Mouse (Mus musculus) liver, embryonic 11.5 days (tissue): Measurements from ENCODE around the gene Cask. TPM values are rescaled to one million over a fixed set of nuclear protein-coding genes. Genes with fewer than 3 reads are reported as not detected.

ENCODE experiments used
- ATAC-seq: fragments of 200-750 bp; cut with Nextera tagmentation; replicated peaks from 2 replicates; pipeline ENCODE4 v1.8.0; 2017; ENCODE audit warnings: moderate number of reproducible peaks, mild to moderate bottlenecking, moderate TSS enrichment, moderate library complexity; ENCODE audit not compliant: low FRiP score
- DNase-seq: peaks from one replicate; pipeline ENCODE4 v3.0.0-alpha.2; 2017; ENCODE audit warnings: low spot score
- H3K27ac ChIP-seq: fragments of 300-500 bp; sonication (generic); 2 replicates; pipeline ENCODE4 v1.5.1; 2014; ENCODE audit warnings: mild to moderate bottlenecking, low read depth, low read length, control low read depth
- H3K27me3 ChIP-seq: fragments of 300-500 bp; sonication (generic); replicated peaks from 2 replicates; pipeline ENCODE4 v1.6.1; 2014; ENCODE audit warnings: low read length, mixed read lengths; ENCODE audit not compliant: control insufficient read depth, insufficient read depth
- H3K36me3 ChIP-seq: fragments of 300-500 bp; sonication (generic); 2 replicates; pipeline ENCODE4 v1.6.1; 2014; ENCODE audit warnings: mild to moderate bottlenecking, low read length, moderate library complexity, mixed read lengths; ENCODE audit not compliant: control insufficient read depth, insufficient read depth
- H3K4me1 ChIP-seq: fragments of 300-500 bp; sonication (generic); replicated peaks from 2 replicates; pipeline ENCODE4 v1.6.1; 2014; ENCODE audit warnings: low read length, mixed read lengths; ENCODE audit not compliant: control insufficient read depth, insufficient read depth
- H3K4me2 ChIP-seq: fragments of 300-500 bp; sonication (generic); 2 replicates; pipeline ENCODE4 v1.6.1; 2014; ENCODE audit warnings: mild to moderate bottlenecking, control low read depth, moderate library complexity
- H3K4me3 ChIP-seq: fragments of 300-500 bp; sonication (generic); 2 replicates; pipeline ENCODE4 v1.5.1; 2014; ENCODE audit warnings: low read depth, low read length, control low read depth
- H3K9ac ChIP-seq: fragments of 300-500 bp; sonication (generic); 2 replicates; pipeline ENCODE4 v1.6.1; 2014; ENCODE audit warnings: low read depth, low read length, control low read depth
- H3K9me3 ChIP-seq: fragments of 300-500 bp; sonication (generic); 2 replicates; pipeline ENCODE4 v1.6.1; 2016; ENCODE audit warnings: low read length, inconsistent platforms, mixed read lengths; ENCODE audit not compliant: control insufficient read depth
- WGBS: fragments of 180-500 bp; shearing (Covaris S2); extraction: QIAGEN DNeasy Blood & Tissue Kit; methylation state at CpG from one replicate; pipeline ENCODE4 v1.1.7; 2014; 5-methylcytosine and 5-hydroxymethylcytosine counted together
- microRNA-seq: library from miRNA; unstranded; fragments of <30 nt; microRNA quantifications from one replicate; pipeline ENCODE4, GENCODE M21; 2017; ENCODE audit warnings: borderline number of aligned reads
- polyA plus RNA-seq: library from polyadenylated mRNA; unstranded; fragments of >200 nt; fragmentation: Nextera tagmentation; extraction: Ambion mirVana; gene quantifications from 2 replicates; pipeline ENCODE4 v1.2.1, GENCODE M21; 2014

Cask gene
- polyA plus RNA-seq, 1 experiment from 2014 or later = 3.5 TPM

DNA sequence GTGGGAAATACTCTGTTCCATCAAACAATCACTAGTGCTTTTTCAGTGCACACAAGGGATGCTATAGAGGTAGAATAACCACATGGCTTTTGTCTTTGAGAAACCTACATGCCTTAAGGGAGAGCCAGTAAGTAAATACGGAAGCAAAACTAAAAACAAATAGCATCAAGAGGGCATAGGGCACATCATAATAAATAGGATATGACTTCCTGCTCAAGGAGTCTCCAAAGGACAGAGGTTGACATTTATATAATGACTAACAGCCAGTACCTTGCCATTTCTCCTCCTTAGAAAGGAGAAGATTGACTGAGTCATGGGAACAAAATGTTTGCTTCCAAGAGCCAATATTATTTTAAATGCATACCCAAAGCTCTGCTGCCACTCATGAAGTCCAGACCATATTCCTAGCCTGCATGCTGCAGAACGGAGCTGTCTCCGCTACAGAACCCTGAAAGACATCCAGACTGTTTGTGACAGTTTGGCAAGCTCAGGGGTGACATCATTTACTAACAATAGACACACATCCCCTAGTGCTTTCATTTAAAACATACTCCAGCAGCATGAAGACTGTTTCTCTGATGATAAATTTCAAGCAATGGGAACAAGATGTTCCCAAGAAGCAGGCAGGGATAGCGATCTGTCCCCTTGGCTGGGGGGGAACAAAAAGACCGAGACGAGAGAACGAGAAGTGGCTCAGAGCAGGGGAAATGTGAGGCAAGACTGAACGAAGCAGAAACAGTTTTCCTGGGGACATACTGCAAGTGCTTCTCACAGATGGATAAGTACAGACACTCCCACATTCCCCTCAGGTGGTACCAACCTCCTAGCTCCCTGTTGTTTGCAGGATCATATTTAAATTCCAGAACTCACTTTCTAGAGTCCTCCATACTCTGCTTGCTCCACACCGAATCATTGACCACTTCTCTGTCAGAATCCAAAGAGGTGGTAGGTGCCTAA lies 381.7 kb downstream of the Cask start:
- 65% methylated on average over 9 of the region's 9 CpGs for WGBS
- Histone ChIP-seq H3K36me3 (no peaks in the 10 kb centered on the region), H3K4me2 (no peak overlapping the region), H3K9ac (no peak overlapping the region), H3K27me3 (no peaks in the 10 kb centered on the region; the same call in 1 of the 2 replicates), H3K9me3 (no peaks in the 10 kb centered on the region), H3K4me3 (no peak overlapping the region), H3K4me1 (no peaks in the 10 kb centered on the region), H3K27ac (no peak overlapping the region)
- ATAC-seq (no peak), DNase-seq (no peak)

- DNase-seq = no peak
- Histone ChIP-seq H3K27ac (no peak overlapping the region), H3K9me3 (no peaks in the 10 kb centered on the region), H3K27me3 (no peaks in the 10 kb centered on the region; the same call in 1 of the 2 replicates), H3K4me3 (no peak overlapping the region), H3K4me2 (no peak overlapping the region), H3K9ac (no peak overlapping the region), H3K4me1 (no peaks in the 10 kb centered on the region), H3K36me3 (no peaks in the 10 kb centered on the region)
- WGBS = 81% methylated on average over 6 of the region's 6 CpGs
- ATAC-seq = no peak
Observed at GRCm38 (mm10) chrX:13467121-13467571, 384.0 kb downstream of the Cask start.

Small RNA genes lying within 50 kb of the gene (microRNA-seq; reads per million reads assigned to microRNA genes)
- gene Gm25246 = not detected

Other genes starting within 250 kb of the Cask start
- gene Gpr34, start 219.3 kb downstream of the Cask start, polyA plus RNA-seq = 0.47 and 0.67 TPM in 2 replicates
- 0.49 TPM in 1 of 2 replicates, not detected in the other for gene Gpr82, start 190.0 kb downstream of the Cask start, polyA plus RNA-seq